Mouse (Mus musculus): ENCODE measurements around the gene Plau.

Gene Plau

DNA sequence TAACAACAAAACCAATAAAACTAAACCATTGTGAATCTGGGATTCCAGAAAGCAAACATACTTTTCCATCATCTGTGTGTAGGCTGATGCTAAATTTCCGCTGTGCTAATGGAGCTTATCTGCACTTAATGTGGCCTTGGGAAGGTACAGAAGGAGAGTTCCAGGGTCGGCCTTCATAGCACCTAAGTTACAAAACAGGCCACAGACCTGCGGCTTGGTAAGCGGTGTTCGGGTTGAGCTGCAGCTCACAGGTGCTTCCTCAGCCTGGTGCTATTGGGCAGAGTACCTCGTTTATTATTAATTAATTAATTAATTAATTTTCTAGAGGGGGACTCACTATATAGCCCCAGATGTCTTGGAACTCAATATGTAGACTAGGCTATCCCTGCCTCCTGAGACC is 7.7 kb downstream of the Plau start:
- DNase-seq (ENCODE audit: low read depth in 1 of 2, low spot score in 2 of 2), result no peak

DNA sequence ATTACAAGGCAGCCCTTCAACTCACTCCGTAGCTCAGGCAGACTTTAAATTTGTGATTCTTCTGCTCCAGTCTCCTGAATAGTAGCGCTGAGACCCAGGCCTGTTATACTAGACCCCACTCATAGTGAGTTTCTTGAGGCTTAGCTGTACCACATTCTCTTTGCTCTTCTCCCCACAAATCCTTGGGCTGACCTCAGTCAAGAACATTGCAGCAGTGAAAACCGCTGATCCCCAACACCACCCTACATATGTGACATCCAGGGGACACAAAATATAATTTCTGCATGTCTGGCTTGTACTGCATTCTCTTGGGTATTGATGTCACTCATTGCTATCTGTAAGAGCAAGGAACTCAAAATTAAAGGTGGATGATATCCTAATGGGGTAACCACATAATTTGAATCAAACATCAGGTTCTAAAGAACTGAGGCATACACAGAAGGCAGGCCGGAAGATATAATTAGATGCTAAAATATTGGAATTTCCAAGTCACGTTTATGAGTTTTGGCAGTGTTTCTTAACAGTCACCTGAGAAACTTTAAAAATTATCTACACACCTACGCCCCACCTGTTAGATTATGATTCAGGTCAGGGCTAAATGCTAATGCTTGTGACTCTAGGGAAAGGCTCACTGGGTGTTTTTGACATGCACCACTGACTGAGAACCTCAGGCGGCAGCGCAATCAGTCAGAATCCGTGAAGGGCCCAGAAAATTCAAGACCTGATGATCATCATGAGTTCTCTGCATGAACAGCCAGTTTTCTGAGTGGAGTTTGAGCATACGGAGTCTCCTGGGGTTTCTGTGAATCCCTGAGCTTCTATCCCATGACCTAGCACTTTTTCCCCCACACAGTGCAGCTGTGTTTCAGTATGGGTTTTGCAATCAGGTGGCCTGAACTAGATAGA is 8.5 kb downstream of the Plau start:
- no peak for DNase-seq (ENCODE audit: low read depth in 1 of 2, low spot score in 2 of 2)

DNA sequence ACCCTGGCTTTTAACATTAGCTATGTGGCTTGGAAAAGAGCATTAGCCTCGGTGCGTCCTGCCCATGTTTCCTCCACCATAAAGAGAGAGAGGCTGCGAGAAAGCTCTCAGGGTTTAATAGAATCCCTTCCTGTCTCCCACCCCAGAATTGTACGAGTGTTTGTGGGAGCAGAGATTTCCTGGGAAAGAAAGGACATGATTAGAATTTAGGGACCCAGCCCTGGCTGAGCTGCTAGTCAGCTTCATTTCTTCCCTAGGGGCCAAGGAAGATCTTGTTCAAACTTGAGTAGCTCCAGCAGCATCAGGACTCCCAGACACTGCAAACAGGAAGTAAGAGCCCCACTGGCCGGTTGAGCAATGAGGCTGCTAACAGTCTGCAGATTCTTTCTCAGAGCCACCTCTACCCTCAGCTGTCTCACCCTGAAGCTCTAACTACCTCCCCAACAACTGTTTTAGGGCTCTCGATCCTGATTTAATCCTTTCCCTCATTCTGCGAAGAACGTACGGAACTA is 9.2 kb downstream of the Plau start:
- DNase-seq (ENCODE audit: low read depth in 1 of 2, low spot score in 2 of 2), result peak in 1 of 2 experiments; percentile 59

DNA sequence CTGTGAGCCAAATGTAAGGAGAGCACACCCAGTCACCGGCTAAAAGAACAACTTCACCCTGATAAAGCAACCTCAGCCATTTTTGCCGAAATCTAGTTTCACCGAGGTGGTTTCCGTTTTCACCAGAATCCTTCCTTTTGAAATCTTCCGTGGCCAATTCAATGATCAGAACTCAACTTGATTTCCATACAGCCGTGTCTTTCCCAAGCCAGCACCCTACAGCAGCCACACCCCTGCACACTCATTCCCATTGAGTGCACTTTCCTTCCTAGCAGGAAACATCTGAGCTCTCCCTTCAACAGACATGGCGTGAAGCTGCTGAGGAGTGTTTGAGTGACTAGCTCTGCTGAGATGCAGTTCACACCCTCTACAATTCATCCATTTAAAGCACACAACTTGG is 9.8 kb downstream of the Plau start:
- no peak for DNase-seq (ENCODE audit: low read depth in 1 of 2, low spot score in 2 of 2)

DNA sequence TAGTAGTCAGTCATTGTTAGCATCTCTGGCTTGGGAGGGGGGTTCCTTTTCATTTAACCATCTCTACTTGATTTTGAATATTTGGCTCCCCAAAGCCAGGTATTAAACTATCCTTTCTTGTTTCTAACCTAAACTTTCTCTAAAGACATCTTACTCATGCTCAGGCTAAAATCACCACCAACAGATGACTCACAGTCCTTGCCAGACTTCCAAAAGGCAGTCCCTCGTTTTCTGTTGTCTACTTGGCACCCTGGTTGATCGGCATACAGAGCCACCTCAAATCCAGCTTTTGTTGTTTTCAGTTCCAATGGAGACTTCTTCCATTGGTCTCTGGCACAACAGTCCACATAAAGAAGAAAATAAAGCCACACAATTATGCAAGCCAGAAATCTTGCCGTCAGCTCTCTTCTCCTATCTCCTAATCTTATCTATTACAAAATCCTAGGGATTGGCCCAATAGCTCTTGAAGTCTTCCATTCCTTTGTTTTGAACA is 11.2 kb downstream of the Plau start:
- DNase-seq (ENCODE audit: low read depth in 1 of 2, low spot score in 2 of 2), result no peak

DNA sequence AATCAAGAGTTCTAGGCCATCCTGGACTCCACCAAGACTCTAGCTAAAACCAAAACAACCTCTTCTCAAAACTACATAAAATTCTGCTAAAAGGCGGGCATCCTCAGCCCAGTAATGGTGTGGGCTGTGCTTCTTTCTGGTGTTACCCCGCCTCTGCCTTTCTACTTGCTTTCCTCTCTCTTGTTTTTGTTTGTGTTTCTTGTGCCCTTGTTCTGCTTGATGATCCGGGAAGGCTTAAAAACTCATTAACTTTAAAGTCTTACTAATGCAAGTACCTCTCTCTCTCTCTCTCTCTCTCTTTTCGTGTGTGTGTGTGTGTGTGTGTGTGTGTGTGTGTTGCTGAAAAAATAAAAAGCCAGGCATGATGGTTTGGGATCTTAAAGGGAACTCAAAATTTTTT is 13.3 kb downstream of the Plau start:
- no peak for DNase-seq (ENCODE audit: low read depth in 1 of 2, low spot score in 2 of 2)

DNA sequence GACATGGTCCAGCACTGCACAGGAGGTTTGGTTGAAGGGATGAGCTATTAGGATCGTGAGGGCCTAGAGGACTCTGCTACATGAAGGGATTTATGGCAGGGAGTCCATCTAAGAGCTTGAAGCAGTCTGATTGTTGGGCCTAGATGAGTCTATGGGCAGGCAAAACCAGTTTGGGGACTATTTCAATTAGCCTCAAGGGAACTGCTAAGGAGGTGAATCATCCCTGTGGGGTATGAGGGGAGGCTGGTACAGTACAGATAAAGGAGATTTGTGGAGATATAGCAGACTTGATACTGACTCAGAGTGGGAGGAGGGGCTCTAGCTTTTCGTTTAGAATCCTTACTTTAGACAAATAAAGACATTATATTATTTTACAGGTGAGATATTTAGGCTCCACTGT is 14.0 kb downstream of the Plau start:
- DNase-seq (ENCODE audit: low read depth in 1 of 2, low spot score in 2 of 2), result no peak

DNA sequence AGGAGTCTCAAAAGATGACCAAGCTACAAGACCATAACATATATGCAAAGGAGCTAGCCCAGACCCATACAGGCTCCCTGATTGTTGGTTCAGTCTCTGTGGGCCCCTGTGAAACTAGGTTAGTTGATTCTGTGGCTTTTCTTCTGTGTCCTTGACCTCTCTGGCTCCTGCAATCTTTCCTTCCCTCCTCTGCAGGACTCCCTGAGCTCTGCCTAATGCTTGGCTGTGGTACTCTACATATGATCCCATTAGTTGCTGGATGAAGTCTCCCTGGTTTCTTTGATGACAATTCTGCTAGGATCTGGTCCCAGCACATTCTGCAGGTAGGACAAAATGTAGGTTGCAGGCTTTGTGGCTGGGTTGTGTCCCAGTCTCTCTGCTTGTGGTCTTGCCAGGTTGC is 15.3 kb downstream of the Plau start:
- no peak for DNase-seq (ENCODE audit: low read depth in 1 of 2, low spot score in 2 of 2)

DNA sequence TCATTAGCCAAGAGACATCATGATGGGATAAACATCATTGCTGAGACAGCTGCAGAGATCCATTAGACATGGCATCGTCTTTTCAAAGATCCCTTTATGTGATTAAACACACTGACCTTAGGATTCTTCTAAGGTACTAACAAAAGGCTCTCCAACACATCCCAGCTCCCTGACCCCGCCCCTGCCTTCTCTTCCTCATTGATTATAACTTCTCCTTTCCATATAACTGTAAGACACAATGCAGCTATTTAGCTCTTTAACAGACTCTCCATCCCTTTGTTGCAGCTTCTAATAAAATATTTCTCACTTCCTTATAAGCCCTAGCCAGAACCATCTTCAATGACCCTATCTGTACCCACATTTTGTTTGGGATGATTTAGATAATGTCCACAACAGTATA is 24.7 kb downstream of the Plau start:
- DNase-seq (ENCODE audit: low read depth in 1 of 2, low spot score in 2 of 2), result peak in 1 of 2 experiments; percentile 28

DNA sequence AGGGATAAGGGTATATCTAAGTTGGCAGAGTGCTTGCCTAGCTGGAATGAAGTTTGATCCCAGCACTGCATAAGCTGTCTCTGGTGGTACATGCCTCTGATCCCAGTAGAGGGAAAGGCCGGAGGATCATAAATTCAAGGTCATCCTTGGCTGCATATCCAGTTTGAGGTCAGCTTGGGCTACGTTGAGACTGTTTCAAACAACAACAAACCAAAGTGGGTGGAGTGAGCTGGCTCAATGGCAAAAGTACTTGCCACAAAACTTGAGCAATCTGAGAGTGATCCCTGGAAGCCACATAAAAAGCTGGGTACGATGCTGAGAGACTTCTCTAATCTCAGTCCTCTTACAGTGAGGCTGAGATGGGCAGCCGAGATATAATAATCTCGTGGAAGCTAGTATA is 25.1 kb downstream of the Plau start:
- DNase-seq (ENCODE audit: low read depth in 1 of 2, low spot score in 2 of 2), result no peak

DNA sequence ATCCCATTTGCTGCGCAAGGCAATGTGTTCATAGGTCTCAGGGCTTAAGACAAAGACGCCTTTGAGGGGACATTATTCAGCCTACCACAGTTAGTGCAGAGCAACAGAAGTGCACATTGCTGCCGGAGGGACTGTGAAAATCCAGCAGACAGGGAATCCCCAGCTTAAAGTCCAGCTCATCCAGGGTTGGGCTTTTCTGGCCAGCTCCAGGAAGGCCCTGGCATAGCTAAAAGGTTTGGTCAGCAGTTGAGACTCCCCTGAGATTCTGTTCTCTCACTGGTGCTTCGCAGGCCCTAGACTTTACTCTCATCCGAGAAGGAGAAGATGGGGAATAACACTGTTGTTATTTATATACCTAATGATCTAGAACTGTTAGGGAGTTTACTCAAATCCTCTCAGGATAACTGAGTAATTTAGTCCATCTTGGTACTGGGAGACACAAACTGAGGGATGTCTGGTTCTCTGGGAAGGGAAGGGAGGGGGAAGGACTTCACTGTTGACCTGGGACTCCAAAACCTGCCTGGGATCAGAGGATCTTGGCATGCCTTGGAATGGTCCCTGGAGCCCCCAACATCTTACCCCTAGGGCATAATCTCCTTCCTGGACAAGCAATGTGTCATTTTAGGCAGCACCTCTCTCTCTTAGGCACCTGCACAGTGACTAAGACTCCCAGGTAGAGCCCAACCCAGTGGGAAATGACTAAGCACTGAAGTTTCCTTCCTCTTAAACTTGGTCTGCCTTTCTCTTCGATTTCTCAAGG is 27.0 kb downstream of the Plau start:
- no peak for DNase-seq (ENCODE audit: low read depth in 1 of 2, low spot score in 2 of 2)

DNA sequence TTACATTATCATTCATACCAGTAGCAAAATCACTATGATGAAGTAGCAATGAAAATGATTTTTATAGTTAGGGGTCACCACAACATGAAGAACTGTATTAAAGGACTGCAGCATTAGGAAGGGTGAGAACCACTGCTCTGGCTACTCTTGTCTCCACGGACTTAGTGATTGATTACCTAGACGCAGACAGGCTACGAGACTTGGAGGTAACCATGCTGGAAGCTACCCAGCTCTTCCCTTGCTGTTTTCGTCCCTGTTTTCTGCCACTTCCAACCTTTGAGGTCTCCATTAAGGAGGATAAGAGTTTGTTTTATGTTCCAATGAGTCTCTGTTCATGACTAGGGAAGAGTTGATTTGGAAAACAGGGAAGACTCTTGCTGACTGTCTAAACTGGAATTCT is 27.7 kb downstream of the Plau start:
- no peak for DNase-seq (ENCODE audit: low read depth in 1 of 2, low spot score in 2 of 2)

DNA sequence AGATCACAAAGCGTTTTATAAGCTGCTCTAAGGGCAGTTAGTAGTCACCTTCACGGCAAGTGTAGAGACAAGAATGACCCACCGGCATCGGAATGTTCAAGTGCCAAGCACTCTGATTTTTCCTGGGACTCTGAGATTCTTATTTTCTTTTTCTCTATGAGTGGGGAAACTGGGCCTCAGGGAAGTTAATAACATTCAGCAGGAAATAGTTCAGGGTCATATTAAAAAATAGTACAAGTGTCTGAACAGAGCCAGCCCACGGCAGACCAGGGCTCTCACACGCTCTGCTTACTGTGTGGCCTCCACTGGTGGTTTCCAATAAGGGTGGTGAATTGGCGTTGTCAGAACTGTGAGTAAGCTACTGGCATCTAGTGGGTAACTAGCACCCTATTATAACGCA is 29.1 kb downstream of the Plau start:
- DNase-seq (ENCODE audit: low read depth in 1 of 2, low spot score in 2 of 2), result no peak

DNA sequence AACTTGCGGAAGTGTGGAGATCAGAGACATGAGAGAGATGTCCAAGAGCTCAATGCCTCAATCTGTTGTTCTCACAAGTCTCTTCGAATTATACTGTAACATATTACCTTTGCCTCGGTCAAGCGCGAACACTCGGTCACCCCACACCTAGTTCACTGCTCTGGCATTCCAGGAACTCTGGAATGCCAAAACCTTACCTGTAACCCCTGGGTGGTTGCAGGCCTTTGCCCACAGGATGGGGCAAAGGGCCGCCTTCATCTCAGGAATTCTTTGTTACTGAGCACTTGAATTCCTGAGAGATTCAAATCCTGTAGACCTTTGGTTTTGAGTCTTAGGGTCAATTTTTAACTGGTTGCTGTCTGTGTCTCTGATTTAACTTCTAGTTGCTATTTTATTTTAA is 29.9 kb downstream of the Plau start:
- DNase-seq (ENCODE audit: low read depth in 1 of 2, low spot score in 2 of 2), result no peak

DNA sequence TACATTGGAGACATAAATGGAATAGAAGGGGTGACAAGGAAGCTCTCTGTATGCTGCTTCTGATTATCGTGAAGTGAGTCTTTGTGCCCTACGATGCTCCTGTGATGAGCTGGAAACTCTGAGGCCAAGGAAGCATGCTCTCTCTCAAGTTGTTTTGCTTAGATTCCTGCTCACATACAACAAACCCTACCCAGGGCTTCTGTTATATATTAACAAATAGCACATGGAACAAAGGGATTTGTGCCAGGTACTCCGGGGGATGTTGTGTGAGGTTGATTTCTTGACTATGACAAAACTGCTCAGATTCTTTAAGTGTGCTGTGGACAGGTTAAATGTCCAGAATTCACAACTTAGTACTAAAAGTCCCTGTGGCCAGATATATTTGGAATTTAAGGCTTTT is 33.6 kb downstream of the Plau start:
- no peak for DNase-seq (ENCODE audit: low read depth in 1 of 2, low spot score in 2 of 2)

DNA sequence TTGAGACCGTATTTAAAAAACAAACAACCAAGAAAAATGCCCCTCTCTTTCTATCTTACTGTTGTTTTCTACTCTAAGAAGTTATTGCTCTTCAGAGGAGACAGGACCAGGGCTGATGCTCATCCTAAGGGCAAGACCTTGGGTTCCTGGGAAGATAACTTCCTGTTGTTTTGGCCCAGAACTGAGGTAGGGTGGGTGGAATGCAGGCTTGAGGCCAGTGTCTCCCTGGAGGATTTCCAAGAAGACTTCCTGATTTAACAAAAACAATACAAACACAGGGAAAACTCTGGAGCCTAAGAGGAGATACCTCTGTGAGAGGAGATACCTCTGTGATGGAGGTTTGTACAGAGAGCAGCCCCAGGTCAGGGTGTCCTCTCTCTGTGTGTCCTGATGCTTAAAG is 35.0 kb downstream of the Plau start:
- no peak for DNase-seq (ENCODE audit: low read depth in 1 of 2, low spot score in 2 of 2)

DNA sequence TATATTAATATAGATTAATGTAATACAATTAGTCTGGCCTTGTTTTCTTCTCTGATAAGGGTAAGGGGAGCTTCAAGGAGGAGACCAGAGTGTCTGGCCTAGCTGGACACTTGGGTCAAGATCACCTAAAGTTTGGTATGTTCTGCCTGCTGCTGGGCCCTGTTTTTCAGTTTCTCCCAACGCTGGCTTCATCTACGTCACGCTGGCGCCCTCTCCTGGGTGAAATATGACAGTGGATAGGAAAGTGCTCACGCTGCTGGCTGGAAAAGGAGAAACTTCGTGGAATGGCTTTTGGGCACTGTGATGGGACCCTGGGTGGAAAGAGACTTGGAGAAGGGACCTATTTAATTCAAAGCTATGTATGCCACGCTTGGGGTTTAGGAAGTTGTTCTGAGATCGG is 36.8 kb downstream of the Plau start:
- DNase-seq (ENCODE audit: low read depth in 1 of 2, low spot score in 2 of 2), result peak in 1 of 2 experiments; percentile 75

DNA sequence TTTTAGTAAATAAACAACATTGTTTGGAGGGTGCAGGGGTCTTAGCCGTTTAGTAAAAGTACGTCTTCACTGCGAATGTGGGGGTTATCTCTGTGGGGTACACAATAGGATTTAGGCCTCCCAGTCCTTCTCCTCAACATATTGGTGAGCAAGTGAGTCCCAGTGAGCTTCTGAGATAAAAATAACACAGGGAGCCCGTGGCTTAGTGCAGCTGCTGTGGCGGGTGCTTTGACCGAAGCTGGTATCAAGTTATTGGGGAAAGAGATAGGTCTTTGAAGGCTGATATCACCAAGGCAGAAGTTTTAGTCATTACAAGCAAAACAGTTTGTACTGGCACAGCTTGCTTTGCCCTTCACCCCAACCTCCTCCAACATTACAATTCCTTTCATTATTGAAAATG is 37.5 kb downstream of the Plau start:
- no peak for DNase-seq (ENCODE audit: low read depth in 1 of 2, low spot score in 2 of 2)

DNA sequence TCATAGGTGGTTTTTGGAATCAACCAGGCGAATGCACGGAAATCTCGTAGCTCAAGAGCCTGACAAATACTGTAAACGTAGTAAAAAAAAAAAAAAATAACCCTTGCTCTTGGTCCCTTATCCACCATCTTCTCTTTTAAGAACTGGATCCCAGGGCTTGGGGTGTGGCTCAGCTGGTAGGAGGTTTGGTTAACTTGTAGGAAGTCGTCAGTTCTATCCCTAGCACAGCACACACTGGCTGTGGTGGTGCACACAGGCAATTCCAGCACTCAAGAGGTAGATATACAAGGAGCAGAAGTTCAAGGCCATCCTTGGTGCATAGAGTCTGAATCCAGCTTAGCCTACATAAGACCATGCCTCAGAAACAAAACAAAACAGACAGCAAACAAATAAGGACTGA is 48.2 kb downstream of the Plau start:
- DNase-seq (ENCODE audit: low read depth in 1 of 2, low spot score in 2 of 2), result no peak

DNA sequence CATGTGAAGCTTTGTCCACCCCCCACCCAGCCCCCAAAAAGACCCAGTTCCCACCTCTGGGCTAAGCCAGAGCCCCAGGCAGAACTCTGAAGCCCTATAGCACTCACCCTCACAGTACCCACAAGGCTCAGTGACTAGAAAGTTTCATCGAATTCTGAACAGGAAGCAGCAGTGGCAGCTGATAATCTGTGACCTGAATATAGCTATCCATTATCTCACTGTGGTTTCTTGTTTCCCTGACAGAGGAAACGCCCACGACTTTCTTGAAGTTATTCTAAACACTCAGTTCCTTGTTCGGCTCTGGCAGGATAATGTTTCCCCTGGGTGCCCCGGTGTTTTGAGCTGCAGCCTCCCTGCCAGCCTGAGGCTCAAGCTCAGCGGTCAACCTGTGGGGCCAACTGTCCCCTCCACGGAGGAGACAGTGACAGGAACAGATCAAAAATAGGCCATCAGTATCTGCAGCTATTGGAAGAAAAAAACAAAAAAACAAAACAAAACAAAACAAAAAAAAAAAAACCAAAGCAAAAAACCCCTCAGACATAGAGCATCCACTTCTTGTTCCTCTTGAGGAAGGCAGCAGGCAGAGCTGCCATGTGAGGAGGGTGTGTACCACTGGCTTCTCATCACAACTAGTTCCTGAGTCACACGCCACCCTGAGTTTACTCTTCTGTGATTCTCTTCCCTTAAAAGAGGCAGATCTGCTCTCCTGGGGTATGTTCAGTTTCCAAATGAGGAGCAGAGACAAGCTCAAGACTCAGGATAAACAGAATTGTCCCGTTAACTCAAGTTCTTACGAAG is 48.8 kb downstream of the Plau start:
- DNase-seq (ENCODE audit: low read depth in 1 of 2, low spot score in 2 of 2), result peak in 1 of 2 experiments; percentile 28

DNA sequence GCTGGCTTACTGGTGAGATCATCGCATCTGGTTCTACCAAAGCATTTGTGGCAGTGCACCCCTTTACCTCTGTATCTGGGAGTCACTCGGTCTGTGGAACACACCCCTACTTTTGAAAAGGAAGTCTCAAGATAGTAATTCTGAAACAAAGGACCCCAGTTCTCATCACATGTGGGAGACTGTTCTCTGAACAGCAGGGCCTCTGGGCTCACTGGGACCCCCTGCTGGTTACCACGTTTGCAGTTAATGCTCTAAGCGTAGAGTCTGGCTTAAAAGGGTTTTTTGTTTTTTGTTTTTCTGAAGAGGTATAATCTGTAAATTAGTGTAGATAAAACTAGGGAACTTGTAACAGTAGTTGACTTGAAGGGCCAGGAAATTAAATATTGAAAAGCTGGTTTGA is 49.8 kb downstream of the Plau start:
- peak in 1 of 2 experiments; percentile 44 for DNase-seq (ENCODE audit: low read depth in 1 of 2, low spot score in 2 of 2)

All from monocyte, adult 2 months (primary cell).